Comparison of ENCODE assay signal across 14 mouse cellular contexts in genomic region chr11:68854621-68855020, GRCm38 (mm10). TPM values are rescaled to one million over a fixed set of nuclear protein-coding genes. Genes with fewer than 3 reads are reported as not detected.
DNase-seq lines count a peak whose midpoint lies in the region; ATAC-seq lines count a peak whose summit lies in the region.
"Had no signal": no experiment of that assay in that cellular context is flagged by ENCODE, and none has a peak within 500 bp of the region (broad histone marks: within the 10 kb centered on the region; RNA-seq: fewer than 3 reads in every experiment).

No protein-coding gene starts in this region.

- no peaks in the 10 kb centered on the region for H3K27me3 ChIP-seq in heart, embryonic 14.5 days (ENCODE audit: control insufficient read depth, insufficient read depth, low read length)
- H3K27me3 ChIP-seq in kidney, embryonic 16.5 days (ENCODE audit: insufficient read depth, low read length): no peaks in the 10 kb centered on the region
- H3K27me3 ChIP-seq in kidney, embryonic 14.5 days (ENCODE audit: control insufficient read depth, insufficient read depth, low read length): no peaks in the 10 kb centered on the region
- no peaks in the 10 kb centered on the region for H3K27me3 ChIP-seq in limb, embryonic 15.5 days
- H3K27me3 ChIP-seq in liver, embryonic 16.5 days (ENCODE audit: control insufficient read depth, insufficient read depth, low read depth, low read length): no peaks in the 10 kb centered on the region
- H3K27me3 ChIP-seq: embryonic facial prominence, embryonic 12.5 days had no signal

- DNase-seq in heart, postnatal 25 days (ENCODE audit: low spot score): no peak
- DNase-seq in right cerebral cortex, postnatal 10 days (ENCODE audit: low spot score in 2 of 2): no peak
- DNase-seq in spleen, postnatal 4 days (ENCODE audit: low spot score in 2 of 2): no peak
- DNase-seq: right cerebral cortex, postnatal 14 days had no signal

- intact Hi-C loops in heart, postnatal 25 days (cut with DNase I): no loop called here

- WGBS in heart, embryonic 14.5 days: 87% methylated on average over 3 of the region's 3 CpGs
- WGBS in kidney, embryonic 16.5 days: 80% methylated on average over 3 of the region's 3 CpGs
- 79% methylated on average over 3 of the region's 3 CpGs for WGBS in kidney, embryonic 14.5 days
- 88% methylated on average over 3 of the region's 3 CpGs for WGBS in limb, embryonic 15.5 days
- 73% methylated on average over 3 of the region's 3 CpGs for WGBS in liver, embryonic 16.5 days (ENCODE audit: insufficient replicate concordance)

- no peaks in the 10 kb centered on the region for H3K36me3 ChIP-seq in heart, embryonic 14.5 days (ENCODE audit: control insufficient read depth, insufficient read depth, low read length)
- no peaks in the 10 kb centered on the region for H3K36me3 ChIP-seq in kidney, embryonic 16.5 days (ENCODE audit: insufficient read depth, low read length)
- H3K36me3 ChIP-seq in kidney, embryonic 14.5 days (ENCODE audit: control insufficient read depth, insufficient read depth, low read length): no peaks in the 10 kb centered on the region
- no peaks in the 10 kb centered on the region for H3K36me3 ChIP-seq in limb, embryonic 15.5 days
- no peaks in the 10 kb centered on the region for H3K36me3 ChIP-seq in liver, embryonic 16.5 days (ENCODE audit: control insufficient read depth, insufficient read depth)
- H3K36me3 ChIP-seq: embryonic facial prominence, embryonic 12.5 days; forebrain, embryonic 12.5 days; midbrain, embryonic 10.5 days had no signal

- H3K4me2 ChIP-seq in heart, embryonic 14.5 days (ENCODE audit: low read length): no peak overlapping the region
- no peak overlapping the region for H3K4me2 ChIP-seq in kidney, embryonic 16.5 days (replicated peaks; ENCODE audit: low read depth, low read length)
- H3K4me2 ChIP-seq in kidney, embryonic 14.5 days (replicated peaks; ENCODE audit: low read depth, low read length): no peak overlapping the region
- no peak overlapping the region for H3K4me2 ChIP-seq in limb, embryonic 15.5 days
- H3K4me2 ChIP-seq in liver, embryonic 16.5 days (ENCODE audit: low read depth, low read length): no peak overlapping the region
- H3K4me2 ChIP-seq: forebrain, embryonic 12.5 days had no signal

- peaks cover 10 to 26% of the 10 kb centered on the region in 2 experiments for H3K4me1 ChIP-seq in heart, embryonic 14.5 days (ENCODE audit: control insufficient read depth in 2 of 2, insufficient read depth in 2 of 2, low read length in 2 of 2)
- peaks cover 27% of the 10 kb centered on the region for H3K4me1 ChIP-seq in kidney, embryonic 16.5 days (ENCODE audit: insufficient read depth, low read length)
- peaks cover 20% of the 10 kb centered on the region for H3K4me1 ChIP-seq in kidney, embryonic 14.5 days (ENCODE audit: control insufficient read depth, insufficient read depth, low read length)
- H3K4me1 ChIP-seq in limb, embryonic 15.5 days: peaks cover 21% of the 10 kb centered on the region
- peaks cover 36% of the 10 kb centered on the region for H3K4me1 ChIP-seq in liver, embryonic 16.5 days (ENCODE audit: control insufficient read depth, low read depth, low read length)

- 0 out of 2 replicates have a peak overlapping the region, but pooled peaks have one; percentile 17 for H3K9ac ChIP-seq in heart, embryonic 14.5 days (ENCODE audit: low read length)
- H3K9ac ChIP-seq in kidney, embryonic 16.5 days (replicated peaks; ENCODE audit: low read length): no peak overlapping the region
- no peak overlapping the region for H3K9ac ChIP-seq in kidney, embryonic 14.5 days (ENCODE audit: low read depth, low read length)
- H3K9ac ChIP-seq in limb, embryonic 15.5 days: no peak overlapping the region
- H3K9ac ChIP-seq in liver, embryonic 16.5 days (ENCODE audit: low read depth, low read length): no peak overlapping the region
- H3K9ac ChIP-seq: embryonic facial prominence, embryonic 12.5 days; forebrain, embryonic 12.5 days had no signal

- H3K9me3 ChIP-seq in heart, embryonic 14.5 days (ENCODE audit: control insufficient read depth, low read length): no peaks in the 10 kb centered on the region
- no peaks in the 10 kb centered on the region for H3K9me3 ChIP-seq in kidney, embryonic 16.5 days (ENCODE audit: low read length)
- H3K9me3 ChIP-seq in kidney, embryonic 14.5 days (ENCODE audit: control insufficient read depth, low read length): no peaks in the 10 kb centered on the region
- H3K9me3 ChIP-seq in limb, embryonic 15.5 days: no peaks in the 10 kb centered on the region
- H3K9me3 ChIP-seq in liver, embryonic 16.5 days (replicated peaks; ENCODE audit: control insufficient read depth, low read length): no peaks in the 10 kb centered on the region
- H3K9me3 ChIP-seq: embryonic facial prominence, embryonic 12.5 days; forebrain, embryonic 12.5 days; midbrain, embryonic 10.5 days had no signal

- ATAC-seq in heart, embryonic 14.5 days (ENCODE audit: insufficient number of reproducible peaks, insufficient read depth, low FRiP score, low read depth): no peak
- no peak for ATAC-seq in kidney, embryonic 16.5 days (ENCODE audit: low FRiP score, low TSS enrichment)
- no peak for ATAC-seq in kidney, embryonic 14.5 days (ENCODE audit: low FRiP score, low TSS enrichment)
- no peak for ATAC-seq in limb, embryonic 15.5 days (ENCODE audit: insufficient number of reproducible peaks, low FRiP score, low TSS enrichment, low read depth)
- ATAC-seq in liver, embryonic 16.5 days (ENCODE audit: low read depth): no peak

- peak overlapping the region; percentile 60 to 89; a peak in 3 of 4 replicates for H3K27ac ChIP-seq in heart, embryonic 14.5 days (replicated peaks in 1 of 2; ENCODE audit: control insufficient read depth in 1 of 2, insufficient read depth in 1 of 2, low read depth in 2 of 2, low read length in 2 of 2)
- H3K27ac ChIP-seq in kidney, embryonic 16.5 days (ENCODE audit: low read length): peak overlapping the region; percentile 78; the same call in 1 of the 2 replicates
- H3K27ac ChIP-seq in kidney, embryonic 14.5 days (ENCODE audit: low read depth, low read length): no peak overlapping the region
- H3K27ac ChIP-seq in limb, embryonic 15.5 days: 0 out of 2 replicates have a peak overlapping the region, but pooled peaks have one; percentile 84
- H3K27ac ChIP-seq in liver, embryonic 16.5 days (ENCODE audit: low read length): peak overlapping the region; percentile 100; the same call in 1 of the 2 replicates
- H3K27ac ChIP-seq: embryonic facial prominence, embryonic 12.5 days; forebrain, embryonic 12.5 days; midbrain, embryonic 10.5 days had no signal

- no peak overlapping the region for H3K4me3 ChIP-seq in heart, embryonic 14.5 days (ENCODE audit: control insufficient read depth in 1 of 2, insufficient read depth in 1 of 2, low read depth in 1 of 2, low read length in 2 of 2)
- no peak overlapping the region for H3K4me3 ChIP-seq in kidney, embryonic 16.5 days (ENCODE audit: low read length)
- no peak overlapping the region for H3K4me3 ChIP-seq in kidney, embryonic 14.5 days (ENCODE audit: low read length)
- no peak overlapping the region for H3K4me3 ChIP-seq in limb, embryonic 15.5 days
- no peak overlapping the region for H3K4me3 ChIP-seq in liver, embryonic 16.5 days (ENCODE audit: low read depth, low read length)
- H3K4me3 ChIP-seq: embryonic facial prominence, embryonic 12.5 days; forebrain, embryonic 12.5 days had no signal

RNA-seq across cellular contexts. Expression of gene Ndel1, which starts 17.0 kb away (rescaled TPM):
- 61.8 and 63.2 TPM in 2 replicates for polyA plus RNA-seq in heart, embryonic 14.5 days (2014; fragmentation: Nextera tagmentation; extraction: Ambion mirVana)
- 10 to 100 TPM; 56.0 to 60.9 TPM for total RNA-seq in heart, postnatal 25 days (2021)
- 90.9 and 96.3 TPM in 2 replicates for polyA plus RNA-seq in kidney, embryonic 16.5 days (2015; fragmentation: Nextera tagmentation; extraction: Ambion mirVana)
- 46.7 and 70.6 TPM in 2 replicates for polyA plus RNA-seq in kidney, embryonic 14.5 days (2014; fragmentation: Nextera tagmentation; extraction: Ambion mirVana)
- 124 and 128 TPM in 2 replicates for polyA plus RNA-seq in limb, embryonic 15.5 days (2015; fragmentation: Nextera tagmentation; extraction: Ambion mirVana)
- polyA plus RNA-seq in liver, embryonic 16.5 days (2015; fragmentation: Nextera tagmentation; extraction: Ambion mirVana): 36.9 and 38.6 TPM in 2 replicates

RNA-seq across cellular contexts. Expression of gene Rnf222, which starts 33.7 kb away (rescaled TPM):
- polyA plus RNA-seq in heart, embryonic 14.5 days (2014; fragmentation: Nextera tagmentation; extraction: Ambion mirVana): 0.05 TPM in 1 of 2 replicates, not detected in the other
- total RNA-seq in heart, postnatal 25 days (2021): under 1 TPM in 1 of 2 experiments, not detected in 1; 0.08 TPM
- polyA plus RNA-seq in kidney, embryonic 16.5 days (2015; fragmentation: Nextera tagmentation; extraction: Ambion mirVana): 0.05 and 0.17 TPM in 2 replicates
- polyA plus RNA-seq in kidney, embryonic 14.5 days (2014; fragmentation: Nextera tagmentation; extraction: Ambion mirVana): 0.05 and 0.06 TPM in 2 replicates
- polyA plus RNA-seq in limb, embryonic 15.5 days (2015; fragmentation: Nextera tagmentation; extraction: Ambion mirVana): 4.2 and 5.1 TPM in 2 replicates
- 0.04 and 0.14 TPM in 2 replicates for polyA plus RNA-seq in liver, embryonic 16.5 days (2015; fragmentation: Nextera tagmentation; extraction: Ambion mirVana)
- total RNA-seq: layer of hippocampus, adult 8-10 months; left cerebral cortex, postnatal 10 days had no signal

RNA-seq across cellular contexts. Expression of gene Rpl26, which starts 46.8 kb away (rescaled TPM):
- polyA plus RNA-seq in heart, embryonic 14.5 days (2014; fragmentation: Nextera tagmentation; extraction: Ambion mirVana): 669 and 732 TPM in 2 replicates
- total RNA-seq in heart, postnatal 25 days (2021): 100 to 1,000 TPM; 612 to 679 TPM
- polyA plus RNA-seq in kidney, embryonic 16.5 days (2015; fragmentation: Nextera tagmentation; extraction: Ambion mirVana): 897 and 905 TPM in 2 replicates
- 1,184 and 1,677 TPM in 2 replicates for polyA plus RNA-seq in kidney, embryonic 14.5 days (2014; fragmentation: Nextera tagmentation; extraction: Ambion mirVana)
- polyA plus RNA-seq in limb, embryonic 15.5 days (2015; fragmentation: Nextera tagmentation; extraction: Ambion mirVana): 838 and 986 TPM in 2 replicates
- 457 and 528 TPM in 2 replicates for polyA plus RNA-seq in liver, embryonic 16.5 days (2015; fragmentation: Nextera tagmentation; extraction: Ambion mirVana)
